Mouse (Mus musculus) spleen, adult 2 months (tissue): Measurements from ENCODE around the gene Krt24.

Source experiments
- CTCF ChIP-seq: fragments of 200-500 bp; IDR thresholded peaks from 2 replicates; pipeline ENCODE4 v1.5.1; 2011; ENCODE audit warnings: mild to moderate bottlenecking, inconsistent platforms; ENCODE audit not compliant: insufficient read depth, insufficient read length, insufficient replicate concordance; ENCODE audit errors: extremely low read depth
- POLR2A ChIP-seq: fragments of 200-500 bp; IDR thresholded peaks from 2 replicates; pipeline ENCODE4 v1.6.1; 2011; ENCODE audit warnings: low read depth, low read length, inconsistent platforms

DNA sequence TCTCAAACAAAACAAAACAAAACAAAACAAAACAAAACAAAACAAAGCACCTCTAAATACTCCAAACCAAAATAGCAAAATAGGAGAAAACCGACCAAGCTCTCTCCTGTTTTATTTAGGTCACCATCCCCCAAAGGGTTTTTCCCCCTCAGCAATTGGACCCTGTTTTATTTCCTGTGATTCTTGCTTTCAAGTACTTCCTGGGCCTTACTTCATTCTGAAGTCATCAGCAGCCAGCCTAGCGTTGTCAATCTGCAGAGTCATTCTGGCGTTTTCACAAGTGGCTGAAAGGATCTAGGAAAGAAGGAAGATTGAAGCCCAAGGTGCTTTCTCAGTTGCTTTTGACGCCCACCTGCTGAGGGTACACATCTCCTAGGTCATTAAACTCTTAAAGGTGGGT lies 1.7 kb downstream of the Krt24 start:
- TF ChIP-seq CTCF (no peak), POLR2A (no peak)
